Mouse (Mus musculus): ENCODE results near the gene Rnf152. TPM values are rescaled to one million over a fixed set of nuclear protein-coding genes. Genes with fewer than 3 reads are reported as not detected.

Rnf152 gene
- polyA plus RNA-seq, 1 experiment = 0.08 TPM

DNA sequence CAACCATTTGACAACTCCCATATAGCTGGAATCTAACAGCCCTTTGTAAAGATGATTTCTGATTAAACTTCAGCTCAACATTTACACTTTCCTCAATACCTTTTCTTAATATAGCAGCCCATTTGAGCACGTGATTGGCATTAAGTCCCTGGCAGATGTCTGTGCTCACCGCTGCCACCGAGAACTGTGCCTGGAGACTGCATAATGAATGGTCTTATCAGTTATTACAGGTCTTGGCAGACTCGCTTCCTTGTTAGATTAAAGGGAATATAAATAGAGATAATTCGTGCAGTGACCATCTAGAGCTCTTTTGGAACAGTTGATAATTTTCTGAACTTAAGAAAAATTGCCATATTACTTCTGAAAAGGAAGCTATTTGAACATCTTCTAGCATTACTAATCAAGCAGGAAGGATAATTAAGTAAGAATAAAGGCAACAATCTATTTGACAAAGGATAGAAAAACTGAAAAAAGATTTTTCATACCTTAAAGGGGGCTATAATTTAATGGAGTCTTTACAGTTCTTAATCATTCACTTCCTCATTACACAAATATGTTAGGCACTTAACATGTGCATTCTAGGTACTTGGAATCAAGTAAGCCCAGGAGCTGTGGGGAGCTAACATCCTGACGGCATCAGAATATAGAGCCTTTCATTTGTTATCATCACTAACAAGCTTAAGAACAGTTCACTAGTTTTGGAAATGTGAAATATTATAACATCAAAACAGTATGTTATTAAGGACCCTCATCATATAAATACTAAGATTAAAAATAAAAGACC, 113.0 kb downstream of the Rnf152 start:
- Histone ChIP-seq H3K4me3 (ENCODE audit: insufficient read depth, low read length) (no peak overlapping the region), H3K4me1 (ENCODE audit: control insufficient read depth, insufficient read depth, low read length) (no peaks in the 10 kb centered on the region), H3K27ac (ENCODE audit: insufficient read depth, low read depth, low read length) (no peak overlapping the region)
- no peak for TF ChIP-seq POLR2A (IDR thresholded peaks at IDR 0.05; ENCODE audit: borderline replicate concordance, low read depth, low read length)
- TF ChIP-seq CTCF (IDR thresholded peaks at IDR 0.05; ENCODE audit: low read depth, low read length) = no peak

DNA sequence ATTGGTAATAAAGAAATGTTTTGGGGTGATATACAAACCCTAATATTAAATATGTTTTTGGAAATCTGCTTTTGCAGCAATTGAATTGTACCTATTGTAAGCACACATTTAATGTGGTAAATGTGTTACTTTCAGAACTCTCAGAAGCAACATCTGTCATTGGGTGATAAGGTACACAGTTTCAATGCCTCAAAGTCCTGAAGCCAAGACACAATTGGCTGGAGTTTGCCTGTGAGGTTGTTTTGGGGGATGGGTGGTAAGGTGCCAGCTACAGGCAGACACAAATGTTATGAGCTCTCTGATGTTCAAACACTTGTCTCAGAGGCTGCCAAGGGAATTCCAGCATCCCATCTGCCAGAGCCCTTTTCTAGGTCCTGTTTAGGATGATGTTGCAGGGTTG, 116.3 kb downstream of the Rnf152 start:
- H3K27ac ChIP-seq (ENCODE audit: insufficient read depth, low read depth, low read length) = no peak overlapping the region
- H3K4me1 ChIP-seq (ENCODE audit: control insufficient read depth, insufficient read depth, low read length) = no peaks in the 10 kb centered on the region
- TF ChIP-seq CTCF (IDR thresholded peaks at IDR 0.05; ENCODE audit: low read depth, low read length) (no peak), POLR2A (IDR thresholded peaks at IDR 0.05; ENCODE audit: borderline replicate concordance, low read depth, low read length) (no peak)
- no peak overlapping the region for H3K4me3 ChIP-seq (ENCODE audit: insufficient read depth, low read length)
